Mouse (Mus musculus): ENCODE results near the gene Irak3.

GRCm38 (mm10) chr10:120236855-120237254 lies 34.9 kb upstream of the Irak3 start:
- TF ChIP-seq CTCF (IDR thresholded peaks at IDR 0.05), result no peak
- no peak for TF ChIP-seq EP300 (IDR thresholded peaks at IDR 0.05)
